Mouse (Mus musculus) erythroblast, embryonic 14.5 days (primary cell): Measurements from ENCODE around the gene Hmgn2. TPM values are rescaled to one million over a fixed set of nuclear protein-coding genes. Genes with fewer than 3 reads are reported as not detected.

Source experiments
- H3K27me3 ChIP-seq: 2 replicates; pipeline ENCODE4 v1.6.1; 2012; ENCODE audit warnings: inconsistent platforms; ENCODE audit not compliant: control insufficient read depth
- H3K36me3 ChIP-seq: 2 replicates; pipeline ENCODE4 v1.6.1; 2012; ENCODE audit warnings: mild to moderate bottlenecking, inconsistent platforms; ENCODE audit not compliant: control insufficient read depth
- H3K4me1 ChIP-seq: 2 replicates; pipeline ENCODE4 v1.6.1; 2012; ENCODE audit warnings: inconsistent platforms; ENCODE audit not compliant: control insufficient read depth
- H3K4me3 ChIP-seq: replicated peaks from 2 replicates; pipeline ENCODE3; 2012; ENCODE audit warnings: moderate library complexity, mild to moderate bottlenecking, inconsistent platforms
- H3K9me3 ChIP-seq: 2 replicates; pipeline ENCODE4 v1.6.1; 2012; ENCODE audit warnings: low read length, inconsistent platforms, mixed read lengths; ENCODE audit not compliant: control insufficient read depth
- GATA1 ChIP-seq: IDR thresholded peaks from 2 replicates; pipeline ENCODE4 v1.6.1; 2012; ENCODE audit warnings: low read length, inconsistent platforms, mixed read lengths
- TAL1 ChIP-seq: IDR thresholded peaks from 3 replicates; pipeline ENCODE4 v1.6.1; 2012; ENCODE audit warnings: low read length, inconsistent platforms, mixed read lengths
- polyA plus RNA-seq: library from polyadenylated mRNA; stranded (reverse); fragments of >175 nt; gene quantifications from 2 replicates; pipeline ENCODE4 v1.2.3, GENCODE M21; 2012

Hmgn2 gene
- polyA plus RNA-seq, result 87.9 and 104 TPM in 2 replicates

DNA sequence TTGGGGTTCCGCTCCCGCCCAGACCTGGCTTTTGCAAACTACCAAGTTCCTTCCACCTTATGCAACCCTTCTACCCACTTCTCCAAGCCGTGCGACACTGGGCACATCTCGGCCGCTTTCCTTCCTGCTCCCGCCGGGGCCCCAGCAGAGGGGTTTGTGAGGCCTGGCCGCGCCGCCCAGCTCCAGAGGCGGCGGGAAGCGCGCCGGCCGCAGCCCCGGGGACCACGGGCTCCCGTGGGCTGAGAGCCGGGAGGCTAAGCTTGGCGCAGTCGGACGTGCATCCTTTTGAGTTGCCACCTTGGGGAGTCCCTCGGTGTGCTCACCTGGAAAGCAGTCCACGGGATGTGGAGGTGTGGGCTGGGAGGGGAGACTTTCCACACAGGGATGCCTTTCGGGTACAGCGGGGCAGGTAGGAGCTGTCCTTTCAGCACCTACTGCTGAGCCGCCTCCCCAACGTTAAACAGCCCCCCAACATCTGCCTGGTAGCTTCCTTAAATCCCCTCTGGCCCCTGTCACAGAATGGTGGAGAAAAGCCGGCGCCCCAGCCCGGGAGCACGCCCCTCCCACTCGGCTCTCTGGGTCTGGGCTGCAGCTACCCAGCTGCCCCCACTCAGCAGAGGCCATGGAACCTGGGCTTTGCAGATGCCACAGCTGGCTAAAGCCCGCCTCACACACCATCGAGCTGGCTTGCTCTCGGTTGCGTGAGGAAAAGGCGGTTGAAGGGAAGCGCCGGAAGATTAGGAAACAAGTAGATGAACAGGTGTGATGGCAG lies at the start of gene Hmgn2:
TSS of gene Hmgn2 (minus strand) at position 501 of the 772 bp plus-strand sequence.
- H3K36me3 ChIP-seq, result peaks cover 51% of the 10 kb centered on the region
- no peaks in the 10 kb centered on the region for H3K9me3 ChIP-seq
- peak within 1 kb of the TSS; percentile 88 for H3K4me3 ChIP-seq
- peaks cover 39% of the 10 kb centered on the region for H3K4me1 ChIP-seq
- TF ChIP-seq TAL1 (no peak), GATA1 (no peak)
- no peaks in the 10 kb centered on the region for H3K27me3 ChIP-seq

DNA sequence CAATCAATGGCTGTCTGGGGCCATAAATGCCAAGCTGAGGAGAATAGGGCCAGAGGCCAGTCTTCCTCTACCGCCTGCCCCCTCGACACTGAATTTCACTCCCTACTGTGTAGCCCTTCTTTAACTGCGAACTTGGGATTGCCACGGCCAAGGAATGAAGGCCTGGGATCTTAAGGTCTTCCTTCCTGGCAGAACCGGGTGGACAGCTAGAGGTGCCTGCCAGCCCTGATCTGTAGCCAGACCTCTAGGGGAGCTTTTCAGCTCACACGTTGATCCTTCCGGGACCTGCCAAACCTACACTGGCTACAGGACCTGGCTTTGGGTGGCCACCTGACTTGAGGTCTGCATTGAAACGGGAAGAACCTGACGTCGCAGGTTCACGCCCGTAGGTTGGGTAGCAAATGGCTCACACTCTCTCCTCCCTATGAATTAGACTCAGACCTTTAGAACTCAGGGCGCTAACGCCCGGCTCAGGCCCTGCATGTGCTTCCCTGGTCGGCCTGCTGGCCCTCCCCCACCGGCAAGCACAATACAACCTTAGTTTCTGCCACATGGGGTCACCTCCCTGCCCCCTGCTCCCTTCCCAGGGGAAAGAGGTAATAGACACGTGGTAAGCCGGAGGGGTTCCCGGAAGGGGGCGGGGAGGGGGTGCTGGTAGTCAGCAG lies 48.9 kb upstream of the Hmgn2 start:
- no peak for TF ChIP-seq TAL1
- TF ChIP-seq GATA1, result no peak
- no peaks in the 10 kb centered on the region; the same call in 1 of the 2 replicates for H3K9me3 ChIP-seq
- no peaks in the 10 kb centered on the region for H3K36me3 ChIP-seq
- no peak overlapping the region for H3K4me3 ChIP-seq
- H3K27me3 ChIP-seq, result peaks cover 70% of the 10 kb centered on the region
- no peaks in the 10 kb centered on the region for H3K4me1 ChIP-seq

DNA sequence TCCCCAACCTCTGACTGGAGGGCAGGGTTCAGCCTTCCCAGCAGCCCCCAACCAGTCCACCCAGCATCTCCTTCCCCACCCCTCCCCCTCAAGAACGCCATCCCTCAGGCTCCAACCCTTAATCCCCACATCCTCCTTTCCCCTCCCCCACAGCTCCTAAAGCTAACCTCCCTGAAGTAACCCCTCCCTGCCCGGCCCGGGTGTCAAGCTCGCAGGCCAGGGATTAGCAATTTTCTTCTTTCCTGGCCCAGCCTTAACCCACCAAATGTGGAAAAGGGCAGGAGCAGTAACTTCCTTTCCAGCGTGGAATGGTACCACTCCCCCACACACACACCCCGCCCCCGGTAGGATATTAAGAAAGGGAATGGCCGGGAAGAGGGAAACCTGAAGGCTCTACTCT lies 48.3 kb upstream of the Hmgn2 start:
- Histone ChIP-seq H3K9me3 (no peaks in the 10 kb centered on the region; the same call in 1 of the 2 replicates), H3K4me3 (no peak overlapping the region), H3K36me3 (no peaks in the 10 kb centered on the region), H3K27me3 (peaks cover 76% of the 10 kb centered on the region), H3K4me1 (no peaks in the 10 kb centered on the region)
- TF ChIP-seq TAL1, result no peak
- TF ChIP-seq GATA1, result no peak

DNA sequence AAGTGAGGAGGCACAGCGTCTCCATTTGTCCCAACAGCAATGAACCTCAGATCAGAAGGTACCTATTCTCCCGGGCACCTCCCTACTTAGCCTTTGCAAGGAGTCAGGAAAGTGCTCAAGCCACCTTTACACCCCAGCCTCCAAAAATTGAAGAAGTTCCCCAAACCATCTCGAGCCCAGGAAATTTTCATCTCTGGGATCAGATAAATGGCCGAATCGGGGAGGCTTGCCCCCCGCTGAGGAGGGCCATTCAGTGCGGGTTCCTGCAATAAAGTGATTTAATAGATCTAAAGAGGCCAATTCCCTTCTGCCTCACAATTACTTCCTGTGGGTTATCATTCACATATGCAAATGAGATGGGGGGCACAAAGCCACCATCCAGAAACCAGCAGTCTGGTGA lies 47.8 kb upstream of the Hmgn2 start:
- no peak for TF ChIP-seq GATA1
- TF ChIP-seq TAL1, result no peak
- Histone ChIP-seq H3K4me3 (no peak overlapping the region), H3K27me3 (peaks cover 81% of the 10 kb centered on the region), H3K9me3 (no peaks in the 10 kb centered on the region; the same call in 1 of the 2 replicates), H3K36me3 (no peaks in the 10 kb centered on the region), H3K4me1 (no peaks in the 10 kb centered on the region)

DNA sequence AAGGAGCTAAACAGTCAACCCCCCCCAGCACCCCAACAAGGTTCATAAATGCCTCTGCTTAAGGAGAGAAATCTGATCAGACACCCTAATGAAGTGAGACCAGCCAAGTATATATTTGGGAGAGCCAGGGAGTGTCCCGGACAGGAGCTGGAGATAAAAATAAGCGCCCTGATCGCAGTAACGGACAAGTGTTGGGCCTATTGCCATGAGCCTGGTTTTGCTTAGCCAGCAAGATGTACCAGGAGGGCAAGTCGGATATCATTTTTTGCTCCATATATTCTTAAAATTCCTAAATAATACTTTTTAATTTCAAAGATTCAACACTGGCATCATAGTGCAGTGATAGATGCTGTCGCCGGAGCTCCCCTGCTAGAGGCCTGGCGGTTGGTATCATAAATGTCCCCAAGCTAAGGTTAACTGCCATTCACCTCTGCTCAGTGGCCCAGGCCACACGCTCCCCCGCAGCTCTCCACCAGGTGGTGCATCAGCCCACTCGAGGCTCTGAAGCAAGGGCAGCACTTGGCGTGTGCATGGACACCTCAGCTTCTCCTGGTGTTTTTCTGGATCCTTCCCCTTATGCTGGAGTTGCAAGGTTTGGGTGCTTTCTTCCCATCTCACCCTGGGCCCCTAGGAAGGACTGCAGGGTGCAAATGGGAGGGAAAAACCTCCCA lies 44.5 kb upstream of the Hmgn2 start:
- H3K27me3 ChIP-seq, result peaks cover 54% of the 10 kb centered on the region
- no peaks in the 10 kb centered on the region for H3K36me3 ChIP-seq
- H3K4me3 ChIP-seq, result no peak overlapping the region
- no peaks in the 10 kb centered on the region; the same call in 1 of the 2 replicates for H3K9me3 ChIP-seq
- H3K4me1 ChIP-seq, result no peaks in the 10 kb centered on the region
- TF ChIP-seq GATA1 (no peak), TAL1 (no peak)

DNA sequence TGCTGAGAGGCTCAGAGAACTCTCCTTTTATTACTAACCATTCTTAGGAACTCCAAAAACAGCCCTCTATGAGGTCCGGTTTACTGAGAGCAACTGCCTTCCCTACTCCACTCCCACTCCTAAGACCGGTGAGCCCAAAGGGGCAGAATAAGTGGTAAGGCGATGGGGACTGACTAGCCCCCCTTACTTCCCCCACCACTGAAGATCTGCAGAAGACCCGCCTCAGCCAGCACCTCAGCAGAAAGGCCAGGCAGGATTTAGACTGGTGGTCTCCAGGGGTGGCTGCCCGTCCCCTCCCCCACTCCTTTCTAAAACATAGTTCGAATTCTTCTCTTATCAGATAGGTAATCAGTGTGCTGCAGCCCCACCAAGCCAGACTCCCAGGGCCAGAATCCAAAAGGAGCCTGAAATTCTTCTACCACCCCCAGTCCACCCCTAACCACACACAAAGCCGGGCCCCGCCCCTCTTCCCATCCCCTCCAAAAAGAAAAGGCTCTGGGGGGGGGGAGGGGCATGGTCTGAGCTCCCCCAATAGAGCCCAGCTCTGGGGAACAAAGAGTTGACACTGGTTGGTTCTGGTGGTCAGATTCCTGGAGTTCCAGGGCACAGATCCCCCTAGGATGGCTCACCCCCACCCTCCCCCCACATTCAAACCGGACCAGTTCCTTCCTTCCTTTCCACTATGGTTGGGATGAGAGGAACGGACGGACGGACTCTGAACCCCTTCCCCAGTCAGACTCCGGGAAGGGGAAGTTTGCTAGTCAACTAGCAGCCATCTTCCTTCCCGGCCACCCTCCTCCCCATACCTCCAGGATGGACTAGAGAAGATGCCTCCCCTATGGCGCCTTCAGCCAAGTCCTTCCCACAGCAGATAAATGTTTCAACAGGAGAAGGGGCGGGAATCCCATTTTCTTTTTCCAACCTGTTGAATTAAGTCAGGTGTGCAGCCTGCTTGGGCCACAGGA lies 43.3 kb upstream of the Hmgn2 start:
- no peaks in the 10 kb centered on the region for H3K4me1 ChIP-seq
- H3K36me3 ChIP-seq, result no peaks in the 10 kb centered on the region
- no peaks in the 10 kb centered on the region for H3K9me3 ChIP-seq
- no peak for TF ChIP-seq GATA1
- no peak for TF ChIP-seq TAL1
- H3K4me3 ChIP-seq, result no peak overlapping the region
- H3K27me3 ChIP-seq, result peaks cover 42% of the 10 kb centered on the region

DNA sequence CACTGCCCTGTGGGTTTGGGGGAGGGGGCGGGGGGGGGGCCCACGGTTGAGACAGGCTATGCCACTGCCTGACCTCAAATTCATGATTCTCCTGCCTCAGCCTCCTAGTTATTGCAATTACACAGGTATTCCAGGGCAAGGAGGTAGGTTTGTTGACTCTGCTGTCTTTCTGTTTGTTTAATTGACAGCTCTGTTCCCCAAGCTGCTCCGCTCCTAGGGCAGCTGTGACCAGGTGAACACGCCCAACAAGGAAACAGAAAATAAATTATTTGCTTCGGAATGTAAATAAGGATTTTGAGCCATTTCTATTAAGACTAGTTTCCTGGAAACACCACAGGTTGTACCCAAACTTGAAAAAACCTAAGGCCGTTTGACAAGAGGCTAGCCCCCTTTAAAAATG lies 41.3 kb upstream of the Hmgn2 start:
- Histone ChIP-seq H3K9me3 (no peaks in the 10 kb centered on the region), H3K27me3 (peaks cover 23% of the 10 kb centered on the region), H3K4me3 (no peak overlapping the region), H3K36me3 (no peaks in the 10 kb centered on the region), H3K4me1 (no peaks in the 10 kb centered on the region)
- TF ChIP-seq GATA1 (no peak), TAL1 (no peak)

DNA sequence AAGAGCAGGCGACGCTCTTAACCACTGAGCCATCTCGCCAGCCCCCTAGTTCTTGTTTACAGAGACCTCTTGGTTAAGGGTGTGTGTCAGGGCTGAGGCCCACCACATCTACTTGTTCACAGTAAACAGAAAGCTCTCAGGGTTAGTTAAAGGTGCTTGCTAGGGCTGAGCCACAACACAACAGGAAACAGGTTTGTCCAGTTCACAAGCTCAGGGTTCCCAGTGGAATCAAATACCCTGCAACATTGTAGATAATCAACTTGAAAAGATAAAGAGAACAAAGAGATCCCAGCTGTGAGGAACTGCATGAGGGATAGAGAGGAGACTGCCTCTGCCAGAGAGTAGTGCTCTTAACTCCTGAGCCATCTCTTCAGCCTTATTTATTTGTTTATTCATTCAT lies 38.4 kb upstream of the Hmgn2 start:
- Histone ChIP-seq H3K4me3 (no peak overlapping the region), H3K9me3 (no peaks in the 10 kb centered on the region), H3K27me3 (peaks cover 6% of the 10 kb centered on the region), H3K36me3 (no peaks in the 10 kb centered on the region), H3K4me1 (no peaks in the 10 kb centered on the region)
- no peak for TF ChIP-seq GATA1
- no peak for TF ChIP-seq TAL1
